Mouse (Mus musculus): ENCODE results near the gene Socs4. TPM values are rescaled to one million over a fixed set of nuclear protein-coding genes. Genes with fewer than 3 reads are reported as not detected.

Socs4 gene
- total and polyA plus RNA-seq, 3 experiments, result 7.0 to 25.1 (median 13.2) TPM

- no peak overlapping the region for H3K4me2 ChIP-seq (ENCODE audit: insufficient read depth, low read depth, poor library complexity, severe bottlenecking)
- DNase-seq (ENCODE audit: extremely low read depth), result no peak
- dilution Hi-C loops (cut with MboI; ENCODE audit: extremely low pct_ligation_motif_present, extremely low pct_unique_long_range_greater_than_20kb, low sequenced_read_pairs) (no loop called here), in situ Hi-C loops (cut with MboI; ENCODE audit: low pct_ligation_motif_present, low pct_unique_long_range_greater_than_20kb, low sequenced_read_pairs) (no loop called here)
- H3K27ac ChIP-seq (ENCODE audit: insufficient read depth, low read depth), result no peak overlapping the region
- TF ChIP-seq RAD21 (IDR thresholded peaks at IDR 0.05; ENCODE audit: low read depth, low read length) (no peak), SMC3 (IDR thresholded peaks at IDR 0.05; ENCODE audit: low read depth, low read length) (no peak), ZNF384 (IDR thresholded peaks at IDR 0.05; ENCODE audit: low read depth, low read length) (no peak), CHD1 (IDR thresholded peaks at IDR 0.05; ENCODE audit: low read depth, low read length) (no peak), BHLHE40 (IDR thresholded peaks at IDR 0.05; ENCODE audit: low read depth, low read length) (no peak), ELF1 (IDR thresholded peaks at IDR 0.05; ENCODE audit: low read depth, low read length) (no peak), JUND (conservative IDR thresholded peaks at IDR 0.05; ENCODE audit: low read depth, low read length) (no peak), NRF1 (IDR thresholded peaks at IDR 0.05; ENCODE audit: low read depth, low read length) (no peak), MEF2A (IDR thresholded peaks at IDR 0.05; ENCODE audit: borderline replicate concordance, low read depth, low read length) (no peak), HCFC1 (IDR thresholded peaks at IDR 0.05; ENCODE audit: low read depth, low read length) (no peak), MAX (IDR thresholded peaks at IDR 0.05; ENCODE audit: low read length) (no peak), KAT2A (IDR thresholded peaks at IDR 0.05; ENCODE audit: insufficient replicate concordance, low read length) (no peak), JUN (IDR thresholded peaks at IDR 0.05; ENCODE audit: insufficient read depth, low read depth, low read length) (no peak), ZKSCAN1 (IDR thresholded peaks at IDR 0.05; ENCODE audit: borderline replicate concordance, low read depth, low read length) (no peak), POLR2AphosphoS2 (IDR thresholded peaks at IDR 0.05; ENCODE audit: low read depth, low read length) (no peak)
- peaks cover 4 to 40% of the 10 kb centered on the region in 2 experiments; a peak in 3 of 4 replicates for H3K4me1 ChIP-seq (ENCODE audit: control insufficient read depth in 1 of 2, insufficient read depth in 2 of 2)
- peaks cover 93% of the 10 kb centered on the region for H3K79me2 ChIP-seq (replicated peaks; ENCODE audit: control insufficient read depth, extremely low read depth, insufficient read depth, poor library complexity, severe bottlenecking)
- no peak overlapping the region for H3K4me3 ChIP-seq (replicated peaks in 1 of 3; ENCODE audit: low read depth in 2 of 3, low read length in 2 of 3, poor library complexity in 1 of 3)
- no peaks in the 10 kb centered on the region for H3K9me3 ChIP-seq (replicated peaks; ENCODE audit: low read length)
- H3K36me3 ChIP-seq (replicated peaks in 1 of 2; ENCODE audit: control insufficient read depth in 1 of 2, insufficient read depth in 1 of 2, low read length in 1 of 2), result peaks cover 42 to 79% of the 10 kb centered on the region in 2 experiments
- no peak overlapping the region for H3K9ac ChIP-seq (ENCODE audit: insufficient read depth, low read depth)
- no peaks in the 10 kb centered on the region for H3K27me3 ChIP-seq (replicated peaks)
Measured at GRCm38 (mm10) chr14:47305933-47306332, 29.2 kb downstream of the Socs4 start.

- H3K36me3 ChIP-seq (replicated peaks in 1 of 2; ENCODE audit: control insufficient read depth in 1 of 2, insufficient read depth in 1 of 2, low read length in 1 of 2), result peaks cover 49 to 86% of the 10 kb centered on the region in 2 experiments
- in situ Hi-C loops (cut with MboI; ENCODE audit: low pct_ligation_motif_present, low pct_unique_long_range_greater_than_20kb, low sequenced_read_pairs), result no loop called here
- TF ChIP-seq PAX5 (IDR thresholded peaks at IDR 0.05; ENCODE audit: low read length) (no peak), BHLHE40 (IDR thresholded peaks at IDR 0.05; ENCODE audit: low read depth, low read length) (no peak), UBTF (IDR thresholded peaks at IDR 0.05; ENCODE audit: low read depth, low read length) (no peak), ELF1 (IDR thresholded peaks at IDR 0.05; ENCODE audit: low read depth, low read length) (no peak), CHD2 (IDR thresholded peaks at IDR 0.05; ENCODE audit: low read length) (no peak), JUN (IDR thresholded peaks at IDR 0.05; ENCODE audit: insufficient read depth, low read depth, low read length) (no peak), ZMIZ1 (IDR thresholded peaks at IDR 0.05; ENCODE audit: low read depth, low read length) (no peak), NRF1 (IDR thresholded peaks at IDR 0.05; ENCODE audit: low read depth, low read length) (no peak), CHD1 (IDR thresholded peaks at IDR 0.05; ENCODE audit: low read depth, low read length) (no peak)
- no peak for DNase-seq (ENCODE audit: extremely low read depth)
- H3K27ac ChIP-seq (ENCODE audit: insufficient read depth, low read depth), result no peak overlapping the region
- H3K9ac ChIP-seq (ENCODE audit: insufficient read depth, low read depth), result no peak overlapping the region
- H3K4me3 ChIP-seq (replicated peaks in 1 of 3; ENCODE audit: low read depth in 2 of 3, low read length in 2 of 3, poor library complexity in 1 of 3), result no peak overlapping the region
- H3K4me1 ChIP-seq (ENCODE audit: control insufficient read depth in 1 of 2, insufficient read depth in 2 of 2), result peaks cover 4 to 30% of the 10 kb centered on the region in 2 experiments; a peak in 3 of 4 replicates
- H3K9me3 ChIP-seq (replicated peaks; ENCODE audit: low read length), result no peaks in the 10 kb centered on the region
- peaks cover 81% of the 10 kb centered on the region for H3K79me2 ChIP-seq (replicated peaks; ENCODE audit: control insufficient read depth, extremely low read depth, insufficient read depth, poor library complexity, severe bottlenecking)
- dilution Hi-C loops (cut with MboI; ENCODE audit: extremely low pct_ligation_motif_present, extremely low pct_unique_long_range_greater_than_20kb, low sequenced_read_pairs), result no loop called here
- no peak overlapping the region for H3K4me2 ChIP-seq (ENCODE audit: insufficient read depth, low read depth, poor library complexity, severe bottlenecking)
- H3K27me3 ChIP-seq (replicated peaks), result no peaks in the 10 kb centered on the region
Measured at GRCm38 (mm10) chr14:47307669-47308068, 30.9 kb downstream of the Socs4 start.
